Mouse (Mus musculus) stomach, embryonic 14.5 days (tissue): ENCODE measurements around the gene Apeh. TPM values are rescaled to one million over a fixed set of nuclear protein-coding genes. Genes with fewer than 3 reads are reported as not detected.
A peak's percentile ranks its signal among the peaks of the same experiment; 100 is the strongest.
"Not testable (repeated sequence)": the region's sequence is repeated elsewhere in the genome, so short reads cannot be mapped to it uniquely, and the experiment has no call there.

Source experiments
- ATAC-seq: fragments of 200-750 bp; cut with Nextera tagmentation; 2 replicates; pipeline ENCODE4 v1.8.0; 2017; ENCODE audit warnings: low read depth, moderate TSS enrichment; ENCODE audit not compliant: insufficient number of reproducible peaks, insufficient read depth, low FRiP score
- H3K27ac ChIP-seq: fragments of 300-500 bp; sonication (generic); 2 replicates; pipeline ENCODE4 v1.5.1; 2014; ENCODE audit warnings: mild to moderate bottlenecking, low read length, moderate library complexity, mixed read lengths
- H3K27me3 ChIP-seq: fragments of 300-500 bp; sonication (generic); 2 replicates; pipeline ENCODE4 v1.6.1; 2014; ENCODE audit warnings: low read length, control low read depth, mixed read lengths; ENCODE audit not compliant: control insufficient read depth, insufficient read depth
- H3K36me3 ChIP-seq: fragments of 300-500 bp; sonication (generic); 2 replicates; pipeline ENCODE4 v1.6.1; 2014; ENCODE audit warnings: mild to moderate bottlenecking, control low read depth, low read length, moderate library complexity, mixed read lengths; ENCODE audit not compliant: control insufficient read depth, insufficient read depth
- H3K4me1 ChIP-seq: fragments of 300-500 bp; sonication (generic); 2 replicates; pipeline ENCODE4 v1.6.1; 2014; ENCODE audit warnings: low read length, control low read depth, mixed read lengths; ENCODE audit not compliant: control insufficient read depth, insufficient read depth
- H3K4me2 ChIP-seq: fragments of 300-500 bp; sonication (generic); replicated peaks from 2 replicates; pipeline ENCODE4 v1.6.1; 2014; ENCODE audit warnings: low read depth, low read length, control low read depth
- H3K4me3 ChIP-seq: fragments of 300-500 bp; sonication (generic); 2 replicates; pipeline ENCODE4 v1.5.1; 2014; ENCODE audit warnings: low read depth, low read length, control low read depth
- H3K9ac ChIP-seq: fragments of 300-500 bp; sonication (generic); replicated peaks from 2 replicates; pipeline ENCODE4 v1.6.1; 2014; ENCODE audit warnings: low read depth, mild to moderate bottlenecking, control low read depth, low read length, moderate library complexity, mixed read lengths
- H3K9me3 ChIP-seq: fragments of 300-500 bp; sonication (generic); 2 replicates; pipeline ENCODE4 v1.6.1; 2016; ENCODE audit warnings: low read depth, low read length, control low read depth; ENCODE audit not compliant: control insufficient read depth
- WGBS: fragments of 180-500 bp; shearing (Covaris S2); extraction: QIAGEN DNeasy Blood & Tissue Kit; methylation state at CpG from one replicate; pipeline ENCODE4 v1.1.7; 2014; 5-methylcytosine and 5-hydroxymethylcytosine counted together
- polyA plus RNA-seq: library from polyadenylated mRNA; unstranded; fragments of >200 nt; fragmentation: Nextera tagmentation; extraction: Ambion mirVana; gene quantifications from 2 replicates; pipeline ENCODE4 v1.2.1, GENCODE M21; 2014

The Apeh gene
- polyA plus RNA-seq, 1 experiment from 2014 or later, result 52.2 TPM

- no peaks in the 10 kb centered on the region for H3K36me3 ChIP-seq
- no peak overlapping the region for H3K27ac ChIP-seq
- H3K4me2 ChIP-seq, result no peak overlapping the region
- no peak overlapping the region for H3K4me3 ChIP-seq
- no peak for ATAC-seq
- no peaks in the 10 kb centered on the region for H3K9me3 ChIP-seq
- peaks cover 6% of the 10 kb centered on the region; the same call in 1 of the 2 replicates for H3K4me1 ChIP-seq
- H3K9ac ChIP-seq, result no peak overlapping the region
- 40% methylated on average over 1 of the region's 1 CpGs for WGBS
- no peaks in the 10 kb centered on the region for H3K27me3 ChIP-seq
Observed at GRCm38 (mm10) chr9:108136225-108136624, 41.8 kb upstream of the Apeh start.

- ATAC-seq, result not testable (repeated sequence)
Observed at GRCm38 (mm10) chr9:108135679-108136078, 41.3 kb upstream of the Apeh start.

DNA sequence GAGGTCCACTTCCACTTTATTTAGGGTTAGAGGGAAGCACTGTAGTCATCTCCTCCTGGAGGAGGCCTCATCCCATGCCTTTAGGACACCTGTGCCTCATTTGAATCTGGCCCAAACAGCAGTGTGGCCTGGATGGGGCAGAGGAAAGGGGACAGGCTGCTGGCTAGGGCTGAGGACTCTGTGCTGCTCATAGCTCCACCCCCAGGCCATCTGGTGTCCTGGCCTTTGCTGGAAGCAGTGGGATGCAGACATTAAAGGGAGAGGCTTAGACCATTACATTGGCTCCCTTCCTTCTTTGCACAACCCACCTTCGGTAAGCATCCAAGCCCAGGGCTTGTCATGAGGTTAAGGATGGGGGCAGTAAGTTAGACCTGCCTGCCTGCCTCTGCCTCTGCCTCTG lies 39.1 kb upstream of the Apeh start:
- no peak overlapping the region for H3K4me2 ChIP-seq
- peaks cover 6% of the 10 kb centered on the region; the same call in 1 of the 2 replicates for H3K4me1 ChIP-seq
- no peaks in the 10 kb centered on the region for H3K9me3 ChIP-seq
- H3K36me3 ChIP-seq, result no peaks in the 10 kb centered on the region
- H3K4me3 ChIP-seq, result no peak overlapping the region
- no peak overlapping the region for H3K27ac ChIP-seq
- H3K9ac ChIP-seq, result no peak overlapping the region
- WGBS, result 55% methylated on average over 1 of the region's 1 CpGs
- H3K27me3 ChIP-seq, result no peaks in the 10 kb centered on the region
- ATAC-seq, result no peak

More at GRCm38 (mm10) chr9:108135679-108136078, 41.3 kb upstream of the Apeh start:
- not testable (repeated sequence) for H3K27me3 ChIP-seq, H3K27ac ChIP-seq, H3K4me3 ChIP-seq, H3K4me1 ChIP-seq, H3K4me2 ChIP-seq, H3K9ac ChIP-seq, H3K36me3 ChIP-seq, H3K9me3 ChIP-seq
- 87% methylated on average over 3 of the region's 3 CpGs for WGBS

DNA sequence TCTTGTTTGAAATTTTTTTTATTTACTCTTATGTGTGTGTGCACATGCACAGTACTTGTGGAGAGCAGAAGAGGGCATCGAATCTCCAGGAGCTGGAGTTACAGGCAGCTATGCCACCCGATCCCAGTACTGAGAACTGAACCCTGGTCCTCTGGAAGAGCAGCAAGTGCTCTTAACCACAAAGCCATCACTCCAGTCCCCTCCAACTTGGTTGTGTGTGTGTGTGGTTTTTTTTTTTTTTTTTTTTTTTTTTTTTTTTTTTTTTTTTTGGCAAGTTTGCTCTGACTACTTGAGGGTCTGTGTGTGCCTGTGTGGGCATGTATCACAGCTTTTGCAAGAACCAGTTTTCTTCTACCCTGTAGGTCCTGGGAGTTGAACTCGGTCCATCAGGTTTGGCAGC lies 38.0 kb upstream of the Apeh start:
- Histone ChIP-seq H3K27me3 (no peaks in the 10 kb centered on the region), H3K9ac (no peak overlapping the region), H3K4me2 (no peak overlapping the region), H3K9me3 (no peaks in the 10 kb centered on the region), H3K4me3 (no peak overlapping the region), H3K27ac (no peak overlapping the region), H3K4me1 (peaks cover 3% of the 10 kb centered on the region; the same call in 1 of the 2 replicates), H3K36me3 (no peaks in the 10 kb centered on the region)
- 90% methylated on average over 3 of the region's 3 CpGs for WGBS
- no peak for ATAC-seq

- ATAC-seq, result no peak
- WGBS, result 85% methylated on average over 5 of the region's 5 CpGs
- no peaks in the 10 kb centered on the region for H3K36me3 ChIP-seq
- no peak overlapping the region for H3K4me3 ChIP-seq
- H3K27ac ChIP-seq, result no peak overlapping the region
- no peak overlapping the region for H3K9ac ChIP-seq
- H3K27me3 ChIP-seq, result no peaks in the 10 kb centered on the region
- H3K9me3 ChIP-seq, result no peaks in the 10 kb centered on the region
- no peaks in the 10 kb centered on the region for H3K4me1 ChIP-seq
- H3K4me2 ChIP-seq, result no peak overlapping the region
Observed at GRCm38 (mm10) chr9:108131502-108131901, 37.1 kb upstream of the Apeh start.

DNA sequence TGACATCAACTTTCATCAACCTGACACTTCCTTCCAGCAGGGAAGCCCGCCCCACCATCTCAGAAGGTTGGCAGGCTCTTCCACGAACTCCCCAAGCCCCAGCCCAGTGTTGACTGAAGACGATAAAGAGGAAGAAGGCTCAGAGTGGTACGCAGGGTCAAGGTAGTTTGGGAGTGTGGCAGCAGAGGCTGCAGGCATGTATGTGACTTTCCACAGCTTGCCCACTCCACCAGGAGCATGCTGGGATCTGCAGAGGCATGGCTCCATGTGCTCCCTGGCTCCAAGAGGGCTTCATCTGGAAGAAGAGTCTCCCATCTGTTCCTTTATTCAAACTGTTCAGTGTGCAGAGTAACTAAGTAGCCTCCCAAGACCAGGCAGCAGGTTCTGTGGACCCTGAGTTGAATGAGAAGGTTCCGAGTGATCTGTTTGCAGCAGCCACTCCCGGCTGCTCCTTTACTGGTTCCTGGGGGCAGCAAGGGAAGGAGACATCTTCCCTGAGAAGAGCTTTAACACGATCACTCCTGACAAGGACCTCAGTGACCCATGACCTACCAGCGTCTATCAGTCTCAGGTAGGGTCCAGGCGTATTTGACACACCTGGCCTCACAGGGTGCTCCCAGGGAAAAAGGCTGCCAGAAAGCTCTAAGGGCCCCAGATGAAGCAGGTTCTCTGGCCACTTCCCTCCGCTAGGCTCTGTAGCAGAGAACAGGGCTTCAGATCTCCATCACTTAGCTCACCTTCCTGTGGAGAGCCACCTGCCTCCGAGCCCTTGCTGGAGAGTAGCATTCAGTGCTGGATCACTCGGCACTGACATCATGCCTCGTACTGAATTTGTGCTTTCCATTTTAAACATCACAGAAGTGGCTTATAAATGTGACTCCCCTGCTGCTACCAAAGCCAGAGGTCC lies 34.9 kb upstream of the Apeh start:
- Histone ChIP-seq H3K9ac (no peak overlapping the region), H3K4me3 (no peak overlapping the region), H3K27me3 (no peaks in the 10 kb centered on the region), H3K27ac (no peak overlapping the region), H3K4me2 (no peak overlapping the region), H3K9me3 (no peaks in the 10 kb centered on the region), H3K36me3 (no peaks in the 10 kb centered on the region), H3K4me1 (no peaks in the 10 kb centered on the region)
- 76% methylated on average over 13 of the region's 13 CpGs for WGBS
- ATAC-seq, result no peak

DNA sequence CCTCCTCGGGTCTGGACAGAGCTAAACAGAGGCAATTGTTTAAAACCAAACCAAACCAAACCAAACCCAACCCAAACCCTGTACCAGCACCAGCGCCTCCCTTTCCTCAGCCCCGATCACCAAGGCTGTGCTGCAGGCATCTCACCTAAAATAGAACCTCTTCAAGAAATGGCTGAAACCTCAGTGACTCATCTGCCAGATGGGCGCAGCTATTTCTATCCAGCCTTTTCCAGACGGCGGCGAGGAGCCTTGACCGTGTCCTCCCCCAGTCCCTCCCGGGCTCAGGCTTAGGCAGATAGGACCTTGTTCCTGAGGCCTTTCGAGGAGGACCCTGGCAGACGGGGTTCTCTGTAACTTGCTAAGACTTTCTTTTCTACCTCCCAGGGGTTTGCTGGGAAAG lies 33.8 kb upstream of the Apeh start:
- Histone ChIP-seq H3K36me3 (no peaks in the 10 kb centered on the region), H3K4me3 (no peak overlapping the region)

GRCm38 (mm10) chr9:108126436-108127180 lies 32.2 kb upstream of the Apeh start:
- Histone ChIP-seq H3K4me2 (no peak overlapping the region), H3K27me3 (no peaks in the 10 kb centered on the region), H3K9me3 (no peaks in the 10 kb centered on the region), H3K36me3 (no peaks in the 10 kb centered on the region), H3K27ac (no peak overlapping the region), H3K4me3 (no peak overlapping the region), H3K4me1 (no peaks in the 10 kb centered on the region), H3K9ac (no peak overlapping the region)
- peak; percentile 24; the same call in 1 of the 2 replicates for ATAC-seq
- 70% methylated on average over 17 of the region's 17 CpGs for WGBS

More for the DNA sequence above, 33.8 kb upstream of the Apeh start:
- H3K4me1 ChIP-seq, result no peaks in the 10 kb centered on the region
- H3K9ac ChIP-seq, result no peak overlapping the region
- no peak overlapping the region for H3K4me2 ChIP-seq
- ATAC-seq, result no peak
- no peaks in the 10 kb centered on the region for H3K9me3 ChIP-seq
- no peak overlapping the region for H3K27ac ChIP-seq
- H3K27me3 ChIP-seq, result no peaks in the 10 kb centered on the region
- 81% methylated on average over 11 of the region's 11 CpGs for WGBS
